Mouse (Mus musculus): ENCODE measurements around the gene Dhx30. TPM values are rescaled to one million over a fixed set of nuclear protein-coding genes. Genes with fewer than 3 reads are reported as not detected.

The Dhx30 gene
- polyA plus RNA-seq, 1 experiment from 2014 or later = 178 TPM

- no peak for ATAC-seq (ENCODE audit: insufficient number of reproducible peaks, insufficient read depth, low FRiP score, low TSS enrichment, low read depth)
- peaks cover 14% of the 10 kb centered on the region for H3K4me1 ChIP-seq
- no peaks in the 10 kb centered on the region for H3K27me3 ChIP-seq
- H3K27ac ChIP-seq = no peak overlapping the region
- whole genome bisulfite sequencing = 83% methylated on average over 1 of the region's 1 CpGs
- H3K4me3 ChIP-seq = no peak overlapping the region
- no peak overlapping the region for H3K4me2 ChIP-seq
- H3K9ac ChIP-seq = no peak overlapping the region
- H3K36me3 ChIP-seq = peaks cover 3% of the 10 kb centered on the region; the same call in 1 of the 2 replicates
- no peaks in the 10 kb centered on the region for H3K9me3 ChIP-seq
These were observed 60.4 kb downstream of the Dhx30 start for GRCm38 (mm10) chr9:110057200-110057599.

- no peak for ATAC-seq (ENCODE audit: insufficient number of reproducible peaks, insufficient read depth, low FRiP score, low TSS enrichment, low read depth)
- Histone ChIP-seq H3K9me3 (no peaks in the 10 kb centered on the region), H3K27me3 (no peaks in the 10 kb centered on the region), H3K9ac (no peak overlapping the region), H3K4me2 (no peak overlapping the region), H3K36me3 (peaks cover 3% of the 10 kb centered on the region; the same call in 1 of the 2 replicates), H3K4me3 (no peak overlapping the region), H3K27ac (no peak overlapping the region), H3K4me1 (peaks cover 24% of the 10 kb centered on the region)
- 81% methylated on average over 3 of the region's 3 CpGs for whole genome bisulfite sequencing
These were observed 62.8 kb downstream of the Dhx30 start for GRCm38 (mm10) chr9:110054781-110055180.

- WGBS = 75% methylated on average over 2 of the region's 2 CpGs
- Histone ChIP-seq H3K27me3 (no peaks in the 10 kb centered on the region), H3K9ac (no peak overlapping the region), H3K9me3 (no peaks in the 10 kb centered on the region), H3K4me3 (no peak overlapping the region), H3K36me3 (peaks cover 3% of the 10 kb centered on the region; the same call in 1 of the 2 replicates), H3K27ac (no peak overlapping the region), H3K4me1 (peaks cover 24% of the 10 kb centered on the region), H3K4me2 (no peak overlapping the region)
- ATAC-seq (ENCODE audit: insufficient number of reproducible peaks, insufficient read depth, low FRiP score, low TSS enrichment, low read depth) = no peak
These were observed 63.6 kb downstream of the Dhx30 start for GRCm38 (mm10) chr9:110054080-110054421.

- H3K27me3 ChIP-seq = no peaks in the 10 kb centered on the region
- H3K4me3 ChIP-seq = no peak overlapping the region
- ATAC-seq (ENCODE audit: insufficient number of reproducible peaks, insufficient read depth, low FRiP score, low TSS enrichment, low read depth) = no peak
- no peak overlapping the region for H3K4me2 ChIP-seq
- no peak overlapping the region; the same call in 1 of the 2 replicates for H3K9ac ChIP-seq
- WGBS = 49% methylated on average over 8 of the region's 8 CpGs
- H3K4me1 ChIP-seq = peaks cover 24% of the 10 kb centered on the region
- H3K36me3 ChIP-seq = peaks cover 3% of the 10 kb centered on the region; the same call in 1 of the 2 replicates
- no peak overlapping the region for H3K27ac ChIP-seq
- no peaks in the 10 kb centered on the region for H3K9me3 ChIP-seq
These were observed 64.1 kb downstream of the Dhx30 start for GRCm38 (mm10) chr9:110053305-110054079.

GRCm38 (mm10) chr9:110052951-110053304, 64.7 kb downstream of the Dhx30 start:
- ATAC-seq (ENCODE audit: insufficient number of reproducible peaks, insufficient read depth, low FRiP score, low TSS enrichment, low read depth) = no peak
- WGBS = 81% methylated on average over 4 of the region's 4 CpGs
- no peak overlapping the region; the same call in 1 of the 2 replicates for H3K9ac ChIP-seq

GRCm38 (mm10) chr9:110051869-110052661, 65.6 kb downstream of the Dhx30 start:
- Histone ChIP-seq H3K9me3 (no peaks in the 10 kb centered on the region), H3K36me3 (peaks cover 3% of the 10 kb centered on the region; the same call in 1 of the 2 replicates), H3K27me3 (no peaks in the 10 kb centered on the region), H3K9ac (peak overlapping the region; percentile 58; the same call in 1 of the 2 replicates), H3K4me1 (peaks cover 28% of the 10 kb centered on the region), H3K4me2 (peak overlapping the region; percentile 48), H3K27ac (no peak overlapping the region), H3K4me3 (0 out of 2 replicates have a peak overlapping the region, but pooled peaks have one; percentile 12)
- no peak for ATAC-seq (ENCODE audit: insufficient number of reproducible peaks, insufficient read depth, low FRiP score, low TSS enrichment, low read depth)
- 31% methylated on average over 23 of the region's 23 CpGs for WGBS

More at GRCm38 (mm10) chr9:110052951-110053304, 64.7 kb downstream of the Dhx30 start:
- Histone ChIP-seq H3K27me3 (no peaks in the 10 kb centered on the region), H3K4me1 (peaks cover 28% of the 10 kb centered on the region), H3K9me3 (no peaks in the 10 kb centered on the region), H3K4me2 (no peak overlapping the region), H3K27ac (no peak overlapping the region), H3K36me3 (peaks cover 3% of the 10 kb centered on the region; the same call in 1 of the 2 replicates), H3K4me3 (no peak overlapping the region)

GRCm38 (mm10) chr9:110051184-110051583, 66.4 kb downstream of the Dhx30 start:
- no peaks in the 10 kb centered on the region for H3K27me3 ChIP-seq
- no peak for ATAC-seq (ENCODE audit: insufficient number of reproducible peaks, insufficient read depth, low FRiP score, low TSS enrichment, low read depth)
- H3K4me2 ChIP-seq = no peak overlapping the region
- peaks cover 3% of the 10 kb centered on the region; the same call in 1 of the 2 replicates for H3K36me3 ChIP-seq
- H3K27ac ChIP-seq = no peak overlapping the region
- peaks cover 28% of the 10 kb centered on the region for H3K4me1 ChIP-seq
- no peak overlapping the region for H3K4me3 ChIP-seq
- H3K9ac ChIP-seq = no peak overlapping the region
- H3K9me3 ChIP-seq = no peaks in the 10 kb centered on the region

GRCm38 (mm10) chr9:110047857-110048256, 69.8 kb downstream of the Dhx30 start:
- no peak overlapping the region for H3K4me3 ChIP-seq
- peaks cover 8% of the 10 kb centered on the region; the same call in 1 of the 2 replicates for H3K36me3 ChIP-seq
- H3K4me2 ChIP-seq = no peak overlapping the region
- 34% methylated on average over 3 of the region's 3 CpGs for WGBS
- ATAC-seq (ENCODE audit: insufficient number of reproducible peaks, insufficient read depth, low FRiP score, low TSS enrichment, low read depth) = no peak
- H3K27ac ChIP-seq = no peak overlapping the region
- H3K9me3 ChIP-seq = no peaks in the 10 kb centered on the region; the same call in 1 of the 2 replicates
- peaks cover 20% of the 10 kb centered on the region for H3K4me1 ChIP-seq
- H3K27me3 ChIP-seq = no peaks in the 10 kb centered on the region
- no peak overlapping the region for H3K9ac ChIP-seq

- Histone ChIP-seq H3K4me1 (peaks cover 14% of the 10 kb centered on the region), H3K9ac (no peak overlapping the region), H3K27ac (no peak overlapping the region), H3K9me3 (no peaks in the 10 kb centered on the region; the same call in 1 of the 2 replicates), H3K4me3 (no peak overlapping the region), H3K36me3 (peaks cover 8% of the 10 kb centered on the region; the same call in 1 of the 2 replicates), H3K4me2 (no peak overlapping the region), H3K27me3 (no peaks in the 10 kb centered on the region)
- ATAC-seq (ENCODE audit: insufficient number of reproducible peaks, insufficient read depth, low FRiP score, low TSS enrichment, low read depth) = no peak
These were observed 70.4 kb downstream of the Dhx30 start for GRCm38 (mm10) chr9:110047260-110047659.

- no peak overlapping the region for H3K9ac ChIP-seq
- ATAC-seq (ENCODE audit: insufficient number of reproducible peaks, insufficient read depth, low FRiP score, low TSS enrichment, low read depth) = no peak
These were observed 71.8 kb downstream of the Dhx30 start for GRCm38 (mm10) chr9:110045763-110046377.

GRCm38 (mm10) chr9:110044373-110044772, 73.3 kb downstream of the Dhx30 start:
- no peaks in the 10 kb centered on the region for H3K27me3 ChIP-seq
- no peak for ATAC-seq (ENCODE audit: insufficient number of reproducible peaks, insufficient read depth, low FRiP score, low TSS enrichment, low read depth)
- H3K9me3 ChIP-seq = no peaks in the 10 kb centered on the region; the same call in 1 of the 2 replicates
- H3K4me2 ChIP-seq = no peak overlapping the region
- peaks cover 5% of the 10 kb centered on the region; the same call in 1 of the 2 replicates for H3K4me1 ChIP-seq
- no peak overlapping the region for H3K9ac ChIP-seq
- WGBS = 94% methylated on average over 4 of the region's 4 CpGs
- H3K27ac ChIP-seq = no peak overlapping the region
- peaks cover 12% of the 10 kb centered on the region for H3K36me3 ChIP-seq
- no peak overlapping the region for H3K4me3 ChIP-seq

More at GRCm38 (mm10) chr9:110045763-110046377, 71.8 kb downstream of the Dhx30 start:
- peaks cover 5% of the 10 kb centered on the region; the same call in 1 of the 2 replicates for H3K4me1 ChIP-seq
- no peak overlapping the region for H3K4me3 ChIP-seq
- peaks cover 8% of the 10 kb centered on the region; the same call in 1 of the 2 replicates for H3K36me3 ChIP-seq
- H3K27me3 ChIP-seq = no peaks in the 10 kb centered on the region
- H3K4me2 ChIP-seq = no peak overlapping the region
- no peaks in the 10 kb centered on the region; the same call in 1 of the 2 replicates for H3K9me3 ChIP-seq
- no peak overlapping the region for H3K27ac ChIP-seq

Data from embryonic facial prominence, embryonic 13.5 days (tissue).